Mouse (Mus musculus) stomach, postnatal 0 days (tissue): Measurements from ENCODE around the gene Hsd17b14. TPM values are rescaled to one million over a fixed set of nuclear protein-coding genes. Genes with fewer than 3 reads are reported as not detected.
A peak's percentile ranks its signal among the peaks of the same experiment; 100 is the strongest.

ENCODE experiments used
- ATAC-seq: fragments of 200-750 bp; cut with Nextera tagmentation; 2 replicates; pipeline ENCODE4 v1.8.0; 2017; ENCODE audit not compliant: low FRiP score, low TSS enrichment
- DNase-seq: peaks from one replicate; pipeline ENCODE4 v3.0.0-alpha.2; 2016; ENCODE audit warnings: low spot score
- H3K27ac ChIP-seq: fragments of 300-500 bp; sonication (generic); replicated peaks from 2 replicates; pipeline ENCODE4 v1.5.1; 2014; ENCODE audit warnings: mild to moderate bottlenecking, control low read depth
- H3K27me3 ChIP-seq: fragments of 300-500 bp; sonication (generic); 2 replicates; pipeline ENCODE4 v1.6.1; 2014; ENCODE audit warnings: low read length; ENCODE audit not compliant: control insufficient read depth, insufficient read depth
- H3K36me3 ChIP-seq: fragments of 300-500 bp; sonication (generic); 2 replicates; pipeline ENCODE4 v1.6.1; 2014; ENCODE audit warnings: low read length, mixed read lengths; ENCODE audit not compliant: control insufficient read depth, insufficient read depth
- H3K4me1 ChIP-seq: fragments of 300-500 bp; sonication (generic); replicated peaks from 2 replicates; pipeline ENCODE4 v1.6.1; 2014; ENCODE audit warnings: antibody characterized with exemption; ENCODE audit not compliant: control insufficient read depth, insufficient read depth
- H3K4me2 ChIP-seq: fragments of 300-500 bp; sonication (generic); replicated peaks from 2 replicates; pipeline ENCODE4 v1.6.1; 2014; ENCODE audit warnings: low read depth, mild to moderate bottlenecking, control low read depth, moderate library complexity
- H3K4me3 ChIP-seq: fragments of 300-500 bp; sonication (generic); 2 replicates; pipeline ENCODE4 v1.5.1; 2014; ENCODE audit warnings: low read depth, low read length, control low read depth
- H3K9ac ChIP-seq: fragments of 300-500 bp; sonication (generic); 2 replicates; pipeline ENCODE4 v1.6.1; 2014; ENCODE audit warnings: mild to moderate bottlenecking, low read length, control low read depth, mixed read lengths
- H3K9me3 ChIP-seq: fragments of 300-500 bp; sonication (generic); 2 replicates; pipeline ENCODE4 v1.6.1; 2016; ENCODE audit warnings: low read length; ENCODE audit not compliant: control insufficient read depth
- CTCF ChIP-seq: IDR thresholded peaks from 2 replicates; pipeline ENCODE4 v1.5.1; 2016; ENCODE audit warnings: antibody characterized with exemption, low read depth, mild to moderate bottlenecking, moderate library complexity
- EP300 ChIP-seq: optimal IDR thresholded peaks from 2 replicates; pipeline ENCODE3; 2016; ENCODE audit warnings: antibody characterized with exemption
- WGBS: fragments of 180-500 bp; shearing (Covaris S2); extraction: QIAGEN DNeasy Blood & Tissue Kit; methylation state at CpG from one replicate; pipeline ENCODE4 v1.1.7; 2014; 5-methylcytosine and 5-hydroxymethylcytosine counted together
- polyA plus RNA-seq: library from polyadenylated mRNA; unstranded; fragments of >200 nt; fragmentation: Nextera tagmentation; extraction: Ambion mirVana; gene quantifications from 2 replicates; pipeline ENCODE4 v1.2.1, GENCODE M21; 2015

Gene Hsd17b14
- polyA plus RNA-seq: 16.6 and 16.9 TPM in 2 replicates

- DNase-seq: no peak
Observed at GRCm38 (mm10) chr7:45554744-45555143, at the start of gene Hsd17b14. Hsd17b14 (plus strand) TSS chr7:45554893.

GRCm38 (mm10) chr7:45507583-45507982, 47.1 kb upstream of the Hsd17b14 start:
- no peaks in the 10 kb centered on the region for H3K27me3 ChIP-seq
- peak; percentile 60 for ATAC-seq
- peaks cover 4% of the 10 kb centered on the region for H3K36me3 ChIP-seq
- DNase-seq: peak; percentile 77
- peak overlapping the region; percentile 58 for H3K27ac ChIP-seq
- H3K4me3 ChIP-seq: no peak overlapping the region
- H3K4me1 ChIP-seq: peaks cover 6% of the 10 kb centered on the region; the same call in 1 of the 2 replicates
- no peak overlapping the region for H3K4me2 ChIP-seq
- 77% methylated on average over 6 of the region's 6 CpGs for WGBS
- no peaks in the 10 kb centered on the region for H3K9me3 ChIP-seq
- H3K9ac ChIP-seq: no peak overlapping the region
- no peak for TF ChIP-seq EP300
- TF ChIP-seq CTCF: no peak

More at GRCm38 (mm10) chr7:45554744-45555143, at the start of gene Hsd17b14:
- ATAC-seq: no peak
- no peak within 1 kb of the TSS for H3K4me2 ChIP-seq
- no peaks in the 10 kb centered on the region for H3K4me1 ChIP-seq
- no peak within 1 kb of the TSS for H3K4me3 ChIP-seq
- H3K27ac ChIP-seq: no peak within 1 kb of the TSS
- no peaks in the 10 kb centered on the region for H3K27me3 ChIP-seq
- no peaks in the 10 kb centered on the region for H3K36me3 ChIP-seq
- no peaks in the 10 kb centered on the region for H3K9me3 ChIP-seq
- WGBS: 39% methylated on average over 8 of the region's 8 CpGs
- TF ChIP-seq EP300 (no peak), CTCF (no peak)
- no peak within 1 kb of the TSS for H3K9ac ChIP-seq

- H3K27me3 ChIP-seq: no peaks in the 10 kb centered on the region
- H3K27ac ChIP-seq: peak overlapping the region; percentile 94
- H3K9ac ChIP-seq: no peak overlapping the region
- 79% methylated on average over 6 of the region's 6 CpGs for WGBS
- DNase-seq (no peak), ATAC-seq (peak; percentile 19; the same call in 1 of the 2 replicates)
- H3K9me3 ChIP-seq: no peaks in the 10 kb centered on the region
- H3K4me1 ChIP-seq: peaks cover 6% of the 10 kb centered on the region; the same call in 1 of the 2 replicates
- H3K4me3 ChIP-seq: no peak overlapping the region
- peak overlapping the region; percentile 92; the same call in 1 of the 2 replicates for H3K4me2 ChIP-seq
- TF ChIP-seq CTCF: no peak
- no peak for TF ChIP-seq EP300
- H3K36me3 ChIP-seq: peaks cover 2% of the 10 kb centered on the region; the same call in 1 of the 2 replicates
Observed at GRCm38 (mm10) chr7:45508561-45508960, 46.1 kb upstream of the Hsd17b14 start.

GRCm38 (mm10) chr7:45509181-45509882, 45.4 kb upstream of the Hsd17b14 start:
- ATAC-seq: peak; percentile 9; the same call in 1 of the 2 replicates

GRCm38 (mm10) chr7:45509912-45510787, 44.5 kb upstream of the Hsd17b14 start, which contains the start of gene Nucb1:
Nucb1 (minus strand) TSS chr7:45510406.
- Histone ChIP-seq H3K27me3 (no peaks in the 10 kb centered on the region), H3K4me1 (peaks cover 6% of the 10 kb centered on the region; the same call in 1 of the 2 replicates), H3K9me3 (no peaks in the 10 kb centered on the region), H3K36me3 (peaks cover 2% of the 10 kb centered on the region; the same call in 1 of the 2 replicates), H3K4me2 (peak within 1 kb of the TSS; percentile 92), H3K4me3 (peak within 1 kb of the TSS; percentile 77), H3K9ac (peak within 1 kb of the TSS; percentile 86), H3K27ac (peak within 1 kb of the TSS; percentile 94)
- TF ChIP-seq CTCF (no peak), EP300 (peak; percentile 54)
- ATAC-seq: peak; percentile 85
- WGBS: under 1% methylated on average over 44 of the region's 44 CpGs
- DNase-seq: peak; percentile 92

More at GRCm38 (mm10) chr7:45509181-45509882, 45.4 kb upstream of the Hsd17b14 start:
- H3K27me3 ChIP-seq: no peaks in the 10 kb centered on the region
- no peaks in the 10 kb centered on the region for H3K9me3 ChIP-seq
- H3K4me2 ChIP-seq: peak overlapping the region; percentile 92
- no peak for DNase-seq
- H3K36me3 ChIP-seq: peaks cover 2% of the 10 kb centered on the region; the same call in 1 of the 2 replicates
- 20% methylated on average over 19 of the region's 19 CpGs for WGBS
- no peak for TF ChIP-seq CTCF
- peaks cover 6% of the 10 kb centered on the region; the same call in 1 of the 2 replicates for H3K4me1 ChIP-seq
- peak overlapping the region; percentile 86 for H3K9ac ChIP-seq
- peak overlapping the region; percentile 77 for H3K4me3 ChIP-seq
- H3K27ac ChIP-seq: peak overlapping the region; percentile 94
